Mouse (Mus musculus) G1E (cell line): Measurements from ENCODE around the gene Rptor. TPM values are rescaled to one million over a fixed set of nuclear protein-coding genes. Genes with fewer than 3 reads are reported as not detected.

Experiments used
- ATAC-seq: 2 replicates; pipeline ENCODE4 v1.8.0; 2016; ENCODE audit warnings: mild to moderate bottlenecking; ENCODE audit not compliant: insufficient number of reproducible peaks, poor library complexity, low FRiP score, severe bottlenecking; ENCODE audit errors: extremely low read depth
- DNase-seq: peaks from one replicate; pipeline ENCODE4 v3.0.0; 2012; ENCODE audit warnings: low spot score
- H3K27me3 ChIP-seq: 2 replicates; pipeline ENCODE4 v1.6.1; 2012; ENCODE audit warnings: mild to moderate bottlenecking, low read length, inconsistent platforms; ENCODE audit not compliant: insufficient read depth
- H3K36me3 ChIP-seq: replicated peaks from 2 replicates; pipeline ENCODE3; 2012; ENCODE audit warnings: mild to moderate bottlenecking, inconsistent platforms
- H3K4me1 ChIP-seq: 2 replicates; pipeline ENCODE4 v1.6.1; 2012; ENCODE audit warnings: low read depth, low read length, inconsistent platforms, mixed read lengths; ENCODE audit not compliant: insufficient read depth
- H3K4me3 ChIP-seq: 2 replicates; pipeline ENCODE4 v1.5.1; 2012; ENCODE audit warnings: low read depth, mild to moderate bottlenecking, inconsistent platforms, low read length, moderate library complexity, mixed read lengths
- H3K9me3 ChIP-seq: replicated peaks from 2 replicates; pipeline ENCODE4 v1.6.1; 2012; ENCODE audit warnings: inconsistent platforms
- CTCF ChIP-seq: IDR thresholded peaks from 2 replicates; pipeline ENCODE4 v1.5.1; 2012; ENCODE audit warnings: low read depth, low read length, inconsistent platforms, mixed read lengths
- GATA1 ChIP-seq: IDR thresholded peaks from 2 replicates; pipeline ENCODE4 v1.6.1; 2012; ENCODE audit warnings: borderline replicate concordance, low read length, inconsistent platforms, mixed read lengths
- GATA2 ChIP-seq: IDR thresholded peaks from 2 replicates; pipeline ENCODE4 v1.6.1; 2012; ENCODE audit warnings: low read depth, low read length, inconsistent platforms, borderline replicate concordance
- POLR2AphosphoS5 ChIP-seq: IDR thresholded peaks from 2 replicates; pipeline ENCODE4 v1.6.1; 2012; ENCODE audit warnings: low read depth, low read length, inconsistent platforms; ENCODE audit not compliant: insufficient replicate concordance
- TAL1 ChIP-seq: conservative IDR thresholded peaks from 2 replicates; pipeline ENCODE4 v1.6.1; 2012; ENCODE audit warnings: low read depth, low read length, inconsistent platforms, mixed read lengths
- polyA plus RNA-seq: library from polyadenylated mRNA; stranded (reverse); fragments of >175 nt; gene quantifications from 2 replicates; pipeline ENCODE4 v1.2.3, GENCODE M21; 2012
- total RNA-seq, 2 experiments: library from RNA; stranded (forward) in 1 of 2; stranded (reverse) in 1 of 2; fragments of 200-1000 nt in 1 of 2; fragments of >200 nt in 1 of 2; fragmentation: Nextera tagmentation in 1 of 2; gene quantifications; 2 replicates each; pipeline ENCODE4 v1.2.3; 2014 to 2017

Gene Rptor
- total RNA-seq (2014; fragmentation: Nextera tagmentation) (44.2 and 46.5 TPM in 2 replicates), total RNA-seq (2017) (16.8 and 17.9 TPM in 2 replicates), polyA plus RNA-seq (51.9 and 57.9 TPM in 2 replicates)

DNA sequence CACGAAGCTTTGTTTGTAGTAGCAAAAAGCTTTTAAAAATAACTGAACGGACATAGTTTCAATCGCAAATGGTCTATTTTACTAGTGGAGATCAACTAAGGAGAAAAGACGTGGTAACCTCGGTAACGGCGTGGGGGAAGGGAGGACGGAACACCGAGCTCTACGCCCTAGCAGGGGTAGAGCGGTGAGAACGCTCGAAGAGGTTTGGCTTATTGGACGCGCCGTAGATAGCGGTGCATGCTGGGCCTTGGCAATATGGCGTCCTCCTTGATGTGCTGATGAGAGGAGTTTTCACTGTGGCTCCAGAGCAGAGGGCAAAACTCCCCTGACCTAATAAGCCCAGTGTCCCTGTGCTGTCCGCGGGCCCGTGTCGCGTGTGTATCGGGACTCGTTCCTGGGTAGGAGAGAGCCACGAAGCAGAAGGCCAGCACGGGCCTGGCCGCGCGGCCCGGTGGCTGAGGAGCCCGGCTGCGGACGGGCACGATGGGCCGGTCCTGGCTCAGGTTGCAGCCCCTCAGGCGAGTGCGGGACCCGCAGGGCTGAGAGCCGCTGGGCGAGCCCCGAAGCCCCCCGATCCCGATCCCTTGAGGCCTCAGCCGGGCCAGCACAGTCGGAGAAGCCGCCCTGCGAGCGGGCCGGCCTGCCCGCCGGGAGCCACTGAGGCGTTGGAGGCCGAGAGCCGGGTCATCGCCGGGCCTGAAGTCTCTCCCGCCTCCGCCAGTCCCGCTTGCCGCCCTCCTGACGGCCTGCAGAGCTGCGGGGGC, at the start of gene Rptor:
Rptor (plus strand) TSS at position 143 of the 764 bp plus-strand sequence.
- DNase-seq (peak; percentile 92), ATAC-seq (peak; percentile 94)
- Histone ChIP-seq H3K9me3 (peaks cover 9% of the 10 kb centered on the region), H3K36me3 (peaks cover 25% of the 10 kb centered on the region), H3K4me3 (peak within 1 kb of the TSS; percentile 98), H3K4me1 (peaks cover 23% of the 10 kb centered on the region), H3K27me3 (peaks cover 10% of the 10 kb centered on the region)
- no peak for TF ChIP-seq CTCF
- no peak for TF ChIP-seq GATA2
- no peak for TF ChIP-seq TAL1
- TF ChIP-seq GATA1 = no peak
- TF ChIP-seq POLR2AphosphoS5 = no peak

DNA sequence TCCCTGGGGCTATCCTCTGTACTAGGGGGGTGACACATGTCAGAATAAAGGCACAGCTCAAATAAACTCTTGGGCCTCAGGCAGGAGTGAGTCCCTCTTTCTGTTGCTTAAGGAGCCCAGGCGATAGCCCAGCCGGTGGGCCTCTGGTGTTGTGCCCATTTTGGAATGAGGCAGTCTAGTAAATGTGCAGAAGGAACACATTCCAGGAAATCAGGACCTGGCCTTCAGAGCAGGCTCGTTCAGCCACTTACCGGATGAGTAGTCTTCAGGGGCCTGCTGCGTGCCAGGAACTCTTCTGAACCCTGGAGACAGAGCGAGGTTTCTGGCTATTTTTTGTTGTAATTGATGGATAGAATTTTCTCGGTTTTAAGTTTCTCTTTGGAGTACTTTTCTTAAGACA, 48.0 kb upstream of the Rptor start:
- no peak for ATAC-seq
- H3K36me3 ChIP-seq = no peaks in the 10 kb centered on the region
- peaks cover 63% of the 10 kb centered on the region for H3K27me3 ChIP-seq

DNA sequence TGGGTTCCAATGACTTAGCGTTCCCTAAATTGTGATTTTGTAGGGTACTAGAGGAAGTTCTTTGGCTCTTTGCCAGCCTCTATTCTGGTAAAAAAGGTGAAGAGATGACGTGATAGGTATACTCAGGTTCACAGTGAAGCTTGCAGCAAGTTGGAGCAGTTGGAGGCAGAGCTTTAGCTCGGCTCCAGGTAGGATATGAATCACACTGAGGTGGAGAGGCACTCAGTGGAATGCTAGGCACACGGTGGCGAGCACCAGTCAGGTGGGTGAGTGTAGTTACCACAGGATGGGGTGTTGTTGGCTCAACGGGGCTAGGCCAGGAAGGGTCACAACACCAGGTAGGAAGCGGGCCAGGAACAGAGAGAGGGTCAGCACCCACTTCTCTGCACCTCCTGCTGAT, 47.5 kb upstream of the Rptor start:
- peaks cover 3% of the 10 kb centered on the region; the same call in 1 of the 2 replicates for H3K4me1 ChIP-seq
- no peak overlapping the region for H3K4me3 ChIP-seq
- H3K36me3 ChIP-seq = no peaks in the 10 kb centered on the region
- ATAC-seq = no peak
- DNase-seq = no peak
- H3K9me3 ChIP-seq = no peaks in the 10 kb centered on the region
- H3K27me3 ChIP-seq = peaks cover 66% of the 10 kb centered on the region
- no peak for TF ChIP-seq POLR2AphosphoS5
- TF ChIP-seq GATA2 = no peak
- no peak for TF ChIP-seq TAL1
- TF ChIP-seq GATA1 = no peak
- no peak for TF ChIP-seq CTCF

More for the DNA sequence above, 48.0 kb upstream of the Rptor start:
- no peak for TF ChIP-seq CTCF
- TF ChIP-seq GATA2 = no peak
- no peak for TF ChIP-seq GATA1
- TF ChIP-seq POLR2AphosphoS5 = no peak
- TF ChIP-seq TAL1 = no peak
- Histone ChIP-seq H3K4me1 (peaks cover 1% of the 10 kb centered on the region; the same call in 1 of the 2 replicates), H3K4me3 (no peak overlapping the region), H3K9me3 (no peaks in the 10 kb centered on the region)
- DNase-seq = no peak

GRCm38 (mm10) chr11:119557940-119558869, 44.5 kb upstream of the Rptor start:
- H3K4me1 ChIP-seq = peaks cover 3% of the 10 kb centered on the region; the same call in 1 of the 2 replicates
- H3K27me3 ChIP-seq = peaks cover 63% of the 10 kb centered on the region
- H3K4me3 ChIP-seq = no peak overlapping the region
- H3K9me3 ChIP-seq = no peaks in the 10 kb centered on the region
- DNase-seq (no peak), ATAC-seq (no peak)
- TF ChIP-seq TAL1 (no peak), CTCF (no peak), GATA2 (no peak), GATA1 (no peak), POLR2AphosphoS5 (no peak)
- no peaks in the 10 kb centered on the region for H3K36me3 ChIP-seq

DNA sequence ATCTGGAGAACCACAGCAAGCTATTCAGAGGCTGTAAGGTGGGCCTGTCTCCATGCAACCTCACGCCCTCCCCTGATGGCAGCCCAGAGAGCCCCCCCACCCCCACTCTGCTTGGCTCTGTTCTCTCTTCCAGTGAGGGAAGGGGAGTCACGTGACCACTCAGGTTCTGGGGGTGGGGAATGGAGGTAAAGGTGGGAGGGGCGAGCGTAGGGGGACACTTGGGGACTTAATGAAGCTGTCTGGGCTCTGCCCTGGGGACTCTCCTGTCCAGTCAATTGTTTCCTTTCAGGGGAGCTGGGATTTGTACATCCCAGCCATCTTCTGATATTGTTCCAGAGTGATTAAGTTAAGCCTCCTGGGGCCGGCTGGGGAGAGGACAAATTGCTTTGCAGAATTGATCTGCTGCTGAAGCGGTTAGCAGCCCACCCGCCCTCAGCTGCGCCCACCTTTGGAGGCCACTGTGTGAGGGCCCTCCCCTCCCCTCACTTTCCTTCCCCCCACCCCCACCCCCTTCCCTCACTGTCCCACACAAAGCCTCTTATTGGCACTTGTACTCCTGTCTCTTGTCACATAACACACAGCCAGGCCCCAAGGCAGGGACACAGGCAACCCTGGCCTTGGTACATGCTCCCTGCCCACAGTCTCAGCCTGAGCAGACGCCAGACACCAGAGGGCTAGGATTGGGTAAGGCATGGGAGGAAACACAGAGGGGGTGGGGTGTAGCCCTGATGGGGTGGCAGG, 43.7 kb upstream of the Rptor start:
- DNase-seq (no peak), ATAC-seq (no peak)
- Histone ChIP-seq H3K4me1 (peaks cover 3% of the 10 kb centered on the region; the same call in 1 of the 2 replicates), H3K36me3 (no peaks in the 10 kb centered on the region), H3K4me3 (no peak overlapping the region), H3K27me3 (peaks cover 66% of the 10 kb centered on the region), H3K9me3 (no peaks in the 10 kb centered on the region)
- TF ChIP-seq GATA1 (no peak), TAL1 (no peak), GATA2 (no peak), CTCF (no peak), POLR2AphosphoS5 (no peak)

- ATAC-seq (no peak), DNase-seq (no peak)
- H3K4me1 ChIP-seq = peaks cover 3% of the 10 kb centered on the region; the same call in 1 of the 2 replicates
- no peaks in the 10 kb centered on the region for H3K36me3 ChIP-seq
- no peak for TF ChIP-seq POLR2AphosphoS5
- TF ChIP-seq TAL1 = no peak
- TF ChIP-seq CTCF = no peak
- TF ChIP-seq GATA2 = no peak
- no peak for TF ChIP-seq GATA1
- H3K9me3 ChIP-seq = no peaks in the 10 kb centered on the region
- H3K4me3 ChIP-seq = no peak overlapping the region
- H3K27me3 ChIP-seq = peaks cover 59% of the 10 kb centered on the region
These were observed 40.4 kb upstream of the Rptor start for GRCm38 (mm10) chr11:119562286-119562685.
